9 mouse cellular contexts compared by ENCODE assay signal in genomic region chr4:106559343-106560212, GRCm38 (mm10). TPM values are rescaled to one million over a fixed set of nuclear protein-coding genes. Genes with fewer than 3 reads are reported as not detected.
A peak's percentile ranks its signal among the peaks of the same experiment; 100 is the strongest.
DNase-seq lines count a peak whose midpoint lies in the region; ATAC-seq lines count a peak whose summit lies in the region.
"Had no signal": no experiment of that assay in that cellular context is flagged by ENCODE, and none has a peak within 500 bp of the region (broad histone marks: within the 10 kb centered on the region; RNA-seq: fewer than 3 reads in every experiment).

No protein-coding gene starts in this region.

- peak overlapping the region; percentile 95 for H3K4me3 ChIP-seq in heart, embryonic 11.5 days (ENCODE audit: low read depth, low read length)
- H3K4me3 ChIP-seq in embryonic facial prominence, embryonic 11.5 days (ENCODE audit: low read depth, low read length) = peak overlapping the region; percentile 90; the same call in 1 of the 2 replicates
- H3K4me3 ChIP-seq in intestine, embryonic 15.5 days (replicated peaks) = no peak overlapping the region
- peak overlapping the region; percentile 90 for H3K4me3 ChIP-seq in midbrain, embryonic 14.5 days (replicated peaks; ENCODE audit: low read depth, low read length)

- no peak overlapping the region for H3K9ac ChIP-seq in heart, embryonic 11.5 days (ENCODE audit: low read depth, low read length)
- no peak overlapping the region; the same call in 1 of the 2 replicates for H3K9ac ChIP-seq in embryonic facial prominence, embryonic 11.5 days (replicated peaks; ENCODE audit: low read length)
- H3K9ac ChIP-seq in intestine, embryonic 15.5 days = no peak overlapping the region
- H3K9ac ChIP-seq in midbrain, embryonic 14.5 days (replicated peaks; ENCODE audit: low read length) = no peak overlapping the region

- no peak for DNase-seq in heart, adult 9 months (ENCODE audit: low spot score in 2 of 2)
- no peak for DNase-seq in embryonic facial prominence, embryonic 11.5 days (ENCODE audit: low spot score)
- peak; percentile 27 for DNase-seq in midbrain, embryonic 14.5 days
- DNase-seq in urinary bladder, postnatal 4 days (ENCODE audit: low spot score in 2 of 2) = no peak
- DNase-seq in gastrocnemius, postnatal 10 days = no peak
- no peak for DNase-seq in gastrocnemius, postnatal 25 days

- H3K27me3 ChIP-seq in heart, embryonic 11.5 days (ENCODE audit: control insufficient read depth, insufficient read depth, low read length) = no peaks in the 10 kb centered on the region
- no peaks in the 10 kb centered on the region for H3K27me3 ChIP-seq in embryonic facial prominence, embryonic 11.5 days (ENCODE audit: control insufficient read depth, insufficient read depth, low read length)
- H3K27me3 ChIP-seq in intestine, embryonic 15.5 days (replicated peaks) = no peaks in the 10 kb centered on the region
- no peaks in the 10 kb centered on the region for H3K27me3 ChIP-seq in midbrain, embryonic 14.5 days (ENCODE audit: control insufficient read depth, insufficient read depth, low read length)

- peak overlapping the region; percentile 77; the same call in 1 of the 2 replicates for H3K27ac ChIP-seq in heart, embryonic 11.5 days (ENCODE audit: low read depth, low read length)
- H3K27ac ChIP-seq in embryonic facial prominence, embryonic 11.5 days (replicated peaks; ENCODE audit: low read depth, low read length) = 0 out of 2 replicates have a peak overlapping the region, but pooled peaks have one; percentile 59
- peak overlapping the region; percentile 89 for H3K27ac ChIP-seq in intestine, embryonic 15.5 days
- peak overlapping the region; percentile 91 for H3K27ac ChIP-seq in midbrain, embryonic 14.5 days (replicated peaks; ENCODE audit: low read depth, low read length)

- H3K4me1 ChIP-seq in heart, embryonic 11.5 days (ENCODE audit: control insufficient read depth, insufficient read depth, low read length) = peaks cover 22% of the 10 kb centered on the region
- H3K4me1 ChIP-seq in embryonic facial prominence, embryonic 11.5 days (ENCODE audit: control insufficient read depth, insufficient read depth, low read length) = peaks cover 7% of the 10 kb centered on the region
- peaks cover 31% of the 10 kb centered on the region for H3K4me1 ChIP-seq in intestine, embryonic 15.5 days (replicated peaks)
- H3K4me1 ChIP-seq in midbrain, embryonic 14.5 days (ENCODE audit: control insufficient read depth, insufficient read depth, low read length) = peaks cover 32% of the 10 kb centered on the region

- no peak for ATAC-seq in heart, embryonic 11.5 days (replicated peaks; ENCODE audit: insufficient number of reproducible peaks, low FRiP score, low TSS enrichment)
- ATAC-seq in embryonic facial prominence, embryonic 11.5 days (replicated peaks; ENCODE audit: insufficient number of reproducible peaks, low FRiP score, low TSS enrichment, low read depth) = no peak
- ATAC-seq in intestine, embryonic 15.5 days = peak; percentile 0; the same call in 1 of the 2 replicates
- no peak for ATAC-seq in midbrain, embryonic 14.5 days (ENCODE audit: low FRiP score, low TSS enrichment)

- peak overlapping the region; percentile 96 for H3K4me2 ChIP-seq in heart, embryonic 11.5 days
- peak overlapping the region; percentile 90 for H3K4me2 ChIP-seq in embryonic facial prominence, embryonic 11.5 days (ENCODE audit: low read depth, low read length)
- H3K4me2 ChIP-seq in intestine, embryonic 15.5 days (replicated peaks) = peak overlapping the region; percentile 93
- peak overlapping the region; percentile 89 for H3K4me2 ChIP-seq in midbrain, embryonic 14.5 days (ENCODE audit: low read length)

- peaks cover under 1% of the 10 kb centered on the region; the same call in 1 of the 2 replicates for H3K36me3 ChIP-seq in heart, embryonic 11.5 days (ENCODE audit: control insufficient read depth, insufficient read depth, low read length)
- H3K36me3 ChIP-seq in embryonic facial prominence, embryonic 11.5 days (replicated peaks; ENCODE audit: control insufficient read depth, insufficient read depth, low read depth, low read length) = no peaks in the 10 kb centered on the region
- H3K36me3 ChIP-seq in intestine, embryonic 15.5 days = peaks cover 5% of the 10 kb centered on the region; the same call in 1 of the 2 replicates
- peaks cover 7% of the 10 kb centered on the region for H3K36me3 ChIP-seq in midbrain, embryonic 14.5 days (ENCODE audit: control insufficient read depth, insufficient read depth, low read length)

- H3K9me3 ChIP-seq in heart, embryonic 11.5 days (replicated peaks; ENCODE audit: control insufficient read depth, low read length) = no peaks in the 10 kb centered on the region
- no peaks in the 10 kb centered on the region for H3K9me3 ChIP-seq in embryonic facial prominence, embryonic 11.5 days (replicated peaks; ENCODE audit: control insufficient read depth, low read length)
- no peaks in the 10 kb centered on the region for H3K9me3 ChIP-seq in intestine, embryonic 15.5 days
- no peaks in the 10 kb centered on the region for H3K9me3 ChIP-seq in midbrain, embryonic 14.5 days (ENCODE audit: control insufficient read depth, low read length)

- 31% methylated on average over 13 of the region's 13 CpGs for WGBS in heart, embryonic 11.5 days (ENCODE audit: insufficient replicate concordance)
- WGBS in embryonic facial prominence, embryonic 11.5 days = 31% methylated on average over 13 of the region's 13 CpGs
- 23% methylated on average over 13 of the region's 13 CpGs for WGBS in intestine, embryonic 15.5 days
- 30% methylated on average over 13 of the region's 13 CpGs for WGBS in midbrain, embryonic 14.5 days

RNA-seq across cellular contexts. Expression of gene Dhcr24, which starts 1.3 kb away (rescaled TPM):
- 16.1 and 22.1 TPM in 2 replicates for polyA plus RNA-seq in heart, embryonic 11.5 days (2014; fragmentation: Nextera tagmentation; extraction: Ambion mirVana)
- 21.8 and 22.2 TPM in 2 replicates for polyA plus RNA-seq in embryonic facial prominence, embryonic 11.5 days (2014; fragmentation: Nextera tagmentation; extraction: Ambion mirVana)
- 8.0 and 9.1 TPM in 2 replicates for polyA plus RNA-seq in intestine, embryonic 15.5 days (2015; fragmentation: Nextera tagmentation; extraction: Ambion mirVana)
- 18.2 and 20.9 TPM in 2 replicates for polyA plus RNA-seq in midbrain, embryonic 14.5 days (2014; fragmentation: Nextera tagmentation; extraction: Ambion mirVana)
- total RNA-seq in gastrocnemius, postnatal 10 days (2021) = 10 to 100 TPM; 15.1 to 16.9 TPM
- 1 to 10 TPM; 4.4 to 5.5 TPM for total RNA-seq in gastrocnemius, postnatal 25 days (2021)

RNA-seq across cellular contexts. Expression of gene Lexm, which starts 57.5 kb away (rescaled TPM):
- 0.34 and 1.3 TPM in 2 replicates for polyA plus RNA-seq in heart, embryonic 11.5 days (2014; fragmentation: Nextera tagmentation; extraction: Ambion mirVana)
- polyA plus RNA-seq in embryonic facial prominence, embryonic 11.5 days (2014; fragmentation: Nextera tagmentation; extraction: Ambion mirVana) = 0.48 TPM in 1 of 2 replicates, not detected in the other
- polyA plus RNA-seq in intestine, embryonic 15.5 days (2015; fragmentation: Nextera tagmentation; extraction: Ambion mirVana) = not detected in 2 replicates
- not detected in 2 replicates for polyA plus RNA-seq in midbrain, embryonic 14.5 days (2014; fragmentation: Nextera tagmentation; extraction: Ambion mirVana)
- total RNA-seq in gastrocnemius, postnatal 10 days (2021) = not detected
- not detected for total RNA-seq in gastrocnemius, postnatal 25 days (2021)
- total RNA-seq: granulocyte monocyte progenitor cell, adult 5-6 weeks had no signal
